Mouse (Mus musculus) right cerebral cortex, postnatal 4 days (tissue): ENCODE results near the gene Amd1.

Experiments used
- DNase-seq: peaks from one replicate; pipeline ENCODE4 v3.0.0-alpha.2; 2022

The Amd1 gene

GRCm38 (mm10) chr10:40249625-40250024 is 52.4 kb downstream of the Amd1 start:
- DNase-seq: no peak

DNA sequence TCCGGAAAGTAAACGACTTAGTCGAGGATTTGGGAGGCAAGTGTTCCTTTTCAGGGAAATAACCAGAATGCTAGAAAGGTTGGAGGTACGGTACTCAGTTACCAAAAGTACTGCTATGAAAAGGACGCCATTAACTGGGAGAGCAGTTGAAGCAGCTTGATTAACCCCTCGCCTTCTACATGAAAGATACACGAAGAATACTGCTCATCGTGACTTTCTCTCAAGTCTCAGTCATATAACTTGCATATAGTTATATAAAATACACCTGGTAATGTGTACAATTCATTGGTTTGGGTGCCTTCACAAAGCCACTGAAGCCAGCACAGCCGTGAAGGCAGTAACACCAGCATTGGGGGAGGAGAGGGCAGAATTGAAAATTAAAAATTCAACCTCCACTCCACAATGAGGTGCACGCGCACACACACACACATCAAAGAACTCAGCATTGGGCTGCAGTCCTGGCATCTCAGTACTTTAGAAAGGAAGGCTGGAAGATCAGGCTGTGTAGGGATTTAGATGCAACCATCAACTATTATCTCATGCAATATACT is 54.7 kb downstream of the Amd1 start:
- DNase-seq: no peak

- DNase-seq: peak; percentile 80
Observed at GRCm38 (mm10) chr10:40246374-40247165, 55.4 kb downstream of the Amd1 start, which contains the start of gene Rpf2. Gene Rpf2, minus strand, starts transcription at chr10:40247036.

DNA sequence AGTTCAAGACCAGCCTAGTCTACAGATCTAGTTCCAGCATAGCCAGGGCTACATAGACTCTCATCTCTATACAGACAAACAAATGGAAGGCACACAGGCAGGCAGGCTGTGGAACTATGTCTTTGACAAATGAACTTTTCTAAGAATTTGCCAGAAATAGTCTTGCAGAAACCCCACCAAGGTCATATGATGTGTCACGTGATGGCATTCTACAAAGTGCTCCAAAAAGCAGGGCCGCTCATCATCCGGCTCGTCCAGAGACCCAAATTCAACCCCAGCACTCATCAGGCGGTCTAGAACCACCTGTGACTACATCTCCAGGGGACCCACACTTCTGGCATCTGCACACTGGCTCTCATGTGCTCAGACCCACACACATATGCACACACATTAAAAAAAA is 64.2 kb downstream of the Amd1 start:
- DNase-seq: no peak
